Mouse (Mus musculus): ENCODE results near the gene Gm14403. TPM values are rescaled to one million over a fixed set of nuclear protein-coding genes. Genes with fewer than 3 reads are reported as not detected.
"Not testable (repeated sequence)": the region's sequence is repeated elsewhere in the genome, so short reads cannot be mapped to it uniquely, and the experiment has no call there.

Gm14403 gene
- polyA plus RNA-seq, 1 experiment from 2014 or later: 1.5 TPM

DNA sequence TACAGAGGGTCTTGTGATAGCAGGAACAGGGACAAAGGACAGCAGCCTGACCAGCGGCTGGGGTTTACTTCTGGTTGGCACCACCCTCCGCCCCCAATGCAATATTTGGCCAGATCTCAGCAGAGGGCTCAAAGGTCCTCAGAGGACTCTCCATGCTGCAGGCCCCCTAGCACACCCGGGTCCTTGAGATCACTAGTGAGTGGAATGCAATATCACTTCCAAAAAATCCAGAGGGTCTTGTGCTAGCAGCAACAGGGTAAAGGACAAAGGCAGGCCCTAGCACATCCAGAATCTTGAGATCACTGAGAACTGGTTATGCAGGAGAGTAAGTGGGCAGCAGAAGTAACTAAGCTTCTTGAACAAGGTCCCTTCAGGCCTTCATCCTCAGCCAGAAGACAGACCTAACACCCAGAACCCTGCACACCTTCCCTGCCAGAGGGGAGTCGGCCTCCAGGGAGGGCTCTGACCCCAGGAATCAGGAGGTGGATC is 16.0 kb downstream of the Gm14403 start:
- H3K9me3 ChIP-seq (ENCODE audit: low read length); H3K36me3 ChIP-seq (replicated peaks; ENCODE audit: insufficient read depth, low read length); H3K4me3 ChIP-seq (ENCODE audit: low read depth, low read length); H3K4me1 ChIP-seq (ENCODE audit: insufficient read depth); ATAC-seq; H3K27ac ChIP-seq (ENCODE audit: low read depth); H3K27me3 ChIP-seq (ENCODE audit: insufficient read depth, low read length); H3K4me2 ChIP-seq (ENCODE audit: low read depth, low read length); DNase-seq; H3K9ac ChIP-seq (replicated peaks): not testable (repeated sequence)
- 70% methylated on average over 4 of the region's 4 CpGs for WGBS (ENCODE audit: insufficient replicate concordance)

DNA sequence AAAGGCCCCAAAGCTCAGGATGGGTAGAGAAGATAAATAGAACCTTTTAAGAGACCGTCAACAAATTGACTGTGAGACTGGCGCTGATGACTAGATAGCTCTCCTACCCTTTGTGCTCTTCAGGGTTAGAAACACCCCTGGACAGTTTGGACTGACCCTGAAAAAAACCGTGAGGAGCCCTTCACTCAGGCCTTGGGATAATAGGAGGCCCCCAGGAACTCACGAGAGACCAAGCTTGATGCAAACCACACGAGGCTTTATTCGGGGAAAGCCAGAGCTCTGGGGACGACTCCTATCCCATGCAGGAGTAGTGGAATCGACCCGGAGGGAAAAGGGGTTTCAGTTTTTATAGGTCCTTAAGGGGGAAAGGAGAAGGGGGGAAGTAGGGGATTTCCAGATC is 19.7 kb downstream of the Gm14403 start:
- not testable (repeated sequence) for H3K27ac ChIP-seq (ENCODE audit: low read depth); H3K27me3 ChIP-seq (ENCODE audit: insufficient read depth, low read length); DNase-seq; H3K4me2 ChIP-seq (ENCODE audit: low read depth, low read length); H3K4me3 ChIP-seq (ENCODE audit: low read depth, low read length); H3K4me1 ChIP-seq (ENCODE audit: insufficient read depth); H3K36me3 ChIP-seq (replicated peaks; ENCODE audit: insufficient read depth, low read length); H3K9ac ChIP-seq (replicated peaks); H3K9me3 ChIP-seq (ENCODE audit: low read length); ATAC-seq
- WGBS (ENCODE audit: insufficient replicate concordance): 73% methylated on average over 9 of the region's 9 CpGs

- H3K36me3 ChIP-seq (replicated peaks; ENCODE audit: insufficient read depth, low read length); DNase-seq; H3K9ac ChIP-seq (replicated peaks); H3K27ac ChIP-seq (ENCODE audit: low read depth); H3K4me3 ChIP-seq (ENCODE audit: low read depth, low read length); ATAC-seq; H3K4me1 ChIP-seq (ENCODE audit: insufficient read depth); H3K9me3 ChIP-seq (ENCODE audit: low read length); H3K4me2 ChIP-seq (ENCODE audit: low read depth, low read length); H3K27me3 ChIP-seq (ENCODE audit: insufficient read depth, low read length): not testable (repeated sequence)
- 79% methylated on average over 7 of the region's 7 CpGs for WGBS (ENCODE audit: insufficient replicate concordance)
Measured at GRCm38 (mm10) chr2:177518354-177518753, 20.3 kb downstream of the Gm14403 start.

DNA sequence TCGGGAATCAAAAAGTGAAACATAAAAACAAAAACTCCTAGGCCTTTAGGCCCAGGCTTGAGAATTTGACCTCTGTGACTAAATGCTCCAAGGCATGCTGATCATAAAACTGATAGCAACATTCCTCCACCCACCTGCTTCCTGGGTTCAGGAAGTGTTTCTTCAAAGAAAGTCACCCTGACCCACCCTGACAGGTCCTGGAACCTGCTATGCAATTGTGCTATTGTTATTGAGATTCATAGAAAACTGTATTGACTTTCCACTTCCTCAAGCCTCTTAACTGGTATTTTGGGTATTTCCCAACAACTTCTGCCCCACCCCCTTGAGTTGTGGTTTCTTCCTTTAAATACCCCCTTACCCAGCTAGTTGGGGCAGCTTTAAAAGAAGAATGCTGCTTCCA is 20.9 kb downstream of the Gm14403 start:
- not testable (repeated sequence) for H3K4me3 ChIP-seq (ENCODE audit: low read depth, low read length); ATAC-seq; H3K27ac ChIP-seq (ENCODE audit: low read depth); H3K9ac ChIP-seq (replicated peaks); H3K9me3 ChIP-seq (ENCODE audit: low read length); H3K36me3 ChIP-seq (replicated peaks; ENCODE audit: insufficient read depth, low read length); DNase-seq; H3K4me1 ChIP-seq (ENCODE audit: insufficient read depth); H3K4me2 ChIP-seq (ENCODE audit: low read depth, low read length); H3K27me3 ChIP-seq (ENCODE audit: insufficient read depth, low read length)
- 73% methylated on average over 1 of the region's 1 CpGs for WGBS (ENCODE audit: insufficient replicate concordance)

DNA sequence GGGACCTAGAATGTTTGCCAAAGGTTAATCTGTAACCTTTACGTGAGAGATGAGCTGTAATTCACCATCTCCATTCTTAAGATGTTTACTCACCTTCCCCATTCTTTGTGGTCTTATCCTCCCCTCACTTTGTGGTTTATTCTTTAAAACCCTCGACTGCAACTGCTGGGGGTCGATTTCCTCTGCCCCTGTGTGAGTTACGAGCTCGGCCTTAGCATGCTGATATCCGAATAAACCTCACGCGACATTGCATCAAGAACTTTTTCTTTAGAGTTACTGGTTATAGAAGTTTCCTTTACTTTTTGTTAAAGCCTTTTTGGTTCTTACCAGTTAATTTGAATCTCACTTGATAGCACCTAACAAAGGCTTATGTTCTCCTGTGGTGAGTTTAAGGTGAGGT is 22.0 kb downstream of the Gm14403 start:
- no peaks in the 10 kb centered on the region for H3K36me3 ChIP-seq (replicated peaks; ENCODE audit: insufficient read depth, low read length)
- no peaks in the 10 kb centered on the region for H3K27me3 ChIP-seq (ENCODE audit: insufficient read depth, low read length)
- no peak overlapping the region for H3K4me2 ChIP-seq (ENCODE audit: low read depth, low read length)
- ATAC-seq (no peak), DNase-seq (no peak)
- H3K27ac ChIP-seq (ENCODE audit: low read depth): no peak overlapping the region
- no peaks in the 10 kb centered on the region for H3K4me1 ChIP-seq (ENCODE audit: insufficient read depth)
- no peak for TF ChIP-seq EP300 (IDR thresholded peaks at IDR 0.05; ENCODE audit: low read depth)
- TF ChIP-seq CTCF (IDR thresholded peaks at IDR 0.05; ENCODE audit: low read depth): no peak
- no peak overlapping the region for H3K9ac ChIP-seq (replicated peaks)
- no peaks in the 10 kb centered on the region for H3K9me3 ChIP-seq (ENCODE audit: low read length)
- H3K4me3 ChIP-seq (ENCODE audit: low read depth, low read length): no peak overlapping the region
- whole genome bisulfite sequencing (ENCODE audit: insufficient replicate concordance): 69% methylated on average over 8 of the region's 8 CpGs

DNA sequence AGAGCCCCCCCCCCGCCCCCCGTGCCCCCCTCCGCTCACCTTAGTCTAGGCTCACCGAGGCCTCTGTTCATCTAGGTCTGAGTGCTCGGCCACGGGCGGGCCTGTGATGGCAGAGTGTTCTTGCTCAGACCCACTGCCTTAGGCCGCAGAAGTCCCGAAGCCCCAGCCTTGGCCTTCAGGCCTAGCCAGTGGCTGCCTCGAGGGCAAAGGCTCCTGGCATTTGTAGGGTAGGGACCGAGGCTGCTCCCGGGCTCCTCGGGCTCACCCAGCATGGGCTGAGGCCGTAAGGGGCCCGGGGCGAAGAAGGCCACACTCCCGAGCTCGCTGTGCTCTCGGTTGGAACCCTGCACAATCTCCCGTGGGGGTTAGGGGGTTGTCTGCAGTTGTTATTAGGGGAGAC is 25.0 kb downstream of the Gm14403 start:
- Histone ChIP-seq H3K9ac (replicated peaks) (no peak overlapping the region), H3K36me3 (replicated peaks; ENCODE audit: insufficient read depth, low read length) (no peaks in the 10 kb centered on the region), H3K9me3 (ENCODE audit: low read length) (no peaks in the 10 kb centered on the region), H3K27me3 (ENCODE audit: insufficient read depth, low read length) (no peaks in the 10 kb centered on the region), H3K4me3 (ENCODE audit: low read depth, low read length) (no peak overlapping the region), H3K4me1 (ENCODE audit: insufficient read depth) (no peaks in the 10 kb centered on the region), H3K27ac (ENCODE audit: low read depth) (no peak overlapping the region), H3K4me2 (ENCODE audit: low read depth, low read length) (no peak overlapping the region)
- ATAC-seq (no peak), DNase-seq (no peak)
- 88% methylated on average over 18 of the region's 20 CpGs for WGBS (ENCODE audit: insufficient replicate concordance)
- TF ChIP-seq CTCF (IDR thresholded peaks at IDR 0.05; ENCODE audit: low read depth): no peak
- TF ChIP-seq EP300 (IDR thresholded peaks at IDR 0.05; ENCODE audit: low read depth): no peak

DNA sequence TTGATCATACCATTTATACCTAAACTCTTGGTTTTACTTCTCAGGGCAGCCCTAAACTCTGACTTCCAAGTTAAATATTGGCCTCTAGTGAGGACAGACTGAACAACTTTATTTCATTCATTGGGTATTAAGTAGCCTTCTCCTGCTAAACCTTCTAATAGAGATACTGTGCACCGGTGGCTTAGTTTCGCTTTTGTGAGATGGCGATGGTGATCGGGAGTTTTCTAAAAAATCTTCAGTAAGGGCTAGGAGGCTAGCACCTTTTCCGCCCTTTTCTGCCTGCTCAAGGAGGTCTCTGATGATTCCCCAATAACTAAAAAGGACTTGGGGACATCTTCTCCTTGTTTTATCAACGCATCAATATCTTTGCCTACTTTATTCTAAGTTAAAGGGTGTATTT is 25.7 kb downstream of the Gm14403 start:
- H3K9me3 ChIP-seq (ENCODE audit: low read length); DNase-seq; H3K36me3 ChIP-seq (replicated peaks; ENCODE audit: insufficient read depth, low read length); H3K4me1 ChIP-seq (ENCODE audit: insufficient read depth); H3K27me3 ChIP-seq (ENCODE audit: insufficient read depth, low read length); H3K4me3 ChIP-seq (ENCODE audit: low read depth, low read length); H3K27ac ChIP-seq (ENCODE audit: low read depth); ATAC-seq; H3K9ac ChIP-seq (replicated peaks); H3K4me2 ChIP-seq (ENCODE audit: low read depth, low read length): not testable (repeated sequence)
- 82% methylated on average over 6 of the region's 6 CpGs for WGBS (ENCODE audit: insufficient replicate concordance)

DNA sequence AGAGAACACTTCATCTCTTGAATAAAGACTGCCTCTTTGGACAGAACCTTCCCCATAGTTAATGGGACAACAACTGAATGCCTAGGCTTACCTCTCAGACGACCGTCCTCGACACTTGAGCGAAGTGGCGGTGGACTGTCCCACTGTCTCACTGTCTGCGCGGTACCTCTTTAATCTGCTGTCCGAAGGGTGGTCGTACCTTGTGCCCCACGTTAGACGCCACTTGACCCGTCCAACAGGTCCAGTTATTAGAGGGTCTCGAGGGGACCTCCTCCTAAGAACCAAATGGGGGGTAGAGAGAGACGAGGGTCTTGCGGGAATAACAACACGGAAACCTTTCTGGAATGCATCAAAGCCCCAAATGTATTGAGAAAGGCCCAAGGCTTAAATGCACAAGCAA is 26.2 kb downstream of the Gm14403 start:
- H3K27ac ChIP-seq (ENCODE audit: low read depth); H3K9me3 ChIP-seq (ENCODE audit: low read length); H3K4me1 ChIP-seq (ENCODE audit: insufficient read depth); ATAC-seq; H3K4me2 ChIP-seq (ENCODE audit: low read depth, low read length); H3K36me3 ChIP-seq (replicated peaks; ENCODE audit: insufficient read depth, low read length); H3K27me3 ChIP-seq (ENCODE audit: insufficient read depth, low read length); DNase-seq; H3K4me3 ChIP-seq (ENCODE audit: low read depth, low read length); H3K9ac ChIP-seq (replicated peaks): not testable (repeated sequence)
- WGBS (ENCODE audit: insufficient replicate concordance): 86% methylated on average over 16 of the region's 16 CpGs

All from liver, postnatal 0 days (tissue).